Mouse (Mus musculus): ENCODE measurements around the gene 4933425L06Rik. TPM values are rescaled to one million over a fixed set of nuclear protein-coding genes. Genes with fewer than 3 reads are reported as not detected.

Gene 4933425L06Rik
- total and polyA plus RNA-seq, 3 experiments = 0.22 TPM; not detected in 2

- no peak for DNase-seq (ENCODE audit: low spot score)
- ATAC-seq (ENCODE audit: extremely low read depth, insufficient number of reproducible peaks, low FRiP score, poor library complexity, severe bottlenecking) = peak; percentile 22
- H3K4me3 ChIP-seq (ENCODE audit: low read depth, low read length) = no peak overlapping the region
- peaks cover 16% of the 10 kb centered on the region for H3K4me1 ChIP-seq (ENCODE audit: insufficient read depth, low read depth, low read length)
- H3K9me3 ChIP-seq (replicated peaks) = no peaks in the 10 kb centered on the region
- peaks cover 7% of the 10 kb centered on the region; the same call in 1 of the 2 replicates for H3K27me3 ChIP-seq (ENCODE audit: insufficient read depth, low read length)
- TF ChIP-seq POLR2AphosphoS5 (IDR thresholded peaks at IDR 0.05; ENCODE audit: insufficient replicate concordance, low read depth, low read length) (no peak), GATA1 (IDR thresholded peaks at IDR 0.05; ENCODE audit: borderline replicate concordance, low read length) (no peak), CTCF (IDR thresholded peaks at IDR 0.05; ENCODE audit: low read depth, low read length) (no peak), TAL1 (conservative IDR thresholded peaks at IDR 0.05; ENCODE audit: low read depth, low read length) (no peak), GATA2 (IDR thresholded peaks at IDR 0.05; ENCODE audit: borderline replicate concordance, low read depth, low read length) (no peak)
- H3K36me3 ChIP-seq (replicated peaks) = no peaks in the 10 kb centered on the region
Measured at GRCm38 (mm10) chr13:105066890-105067845, 14.8 kb upstream of the 4933425L06Rik start.

GRCm38 (mm10) chr13:105089276-105089675 lies 7.4 kb downstream of the 4933425L06Rik start:
- H3K36me3 ChIP-seq (replicated peaks) = no peaks in the 10 kb centered on the region
- TF ChIP-seq GATA2 (IDR thresholded peaks at IDR 0.05; ENCODE audit: borderline replicate concordance, low read depth, low read length) (no peak), POLR2AphosphoS5 (IDR thresholded peaks at IDR 0.05; ENCODE audit: insufficient replicate concordance, low read depth, low read length) (no peak), CTCF (IDR thresholded peaks at IDR 0.05; ENCODE audit: low read depth, low read length) (no peak), TAL1 (conservative IDR thresholded peaks at IDR 0.05; ENCODE audit: low read depth, low read length) (no peak), GATA1 (IDR thresholded peaks at IDR 0.05; ENCODE audit: borderline replicate concordance, low read length) (no peak)
- no peaks in the 10 kb centered on the region for H3K27me3 ChIP-seq (ENCODE audit: insufficient read depth, low read length)
- DNase-seq (ENCODE audit: low spot score) (no peak), ATAC-seq (ENCODE audit: extremely low read depth, insufficient number of reproducible peaks, low FRiP score, poor library complexity, severe bottlenecking) (no peak)
- no peaks in the 10 kb centered on the region for H3K9me3 ChIP-seq (replicated peaks)
- H3K4me1 ChIP-seq (ENCODE audit: insufficient read depth, low read depth, low read length) = peaks cover 7% of the 10 kb centered on the region
- no peak overlapping the region for H3K4me3 ChIP-seq (ENCODE audit: low read depth, low read length)

GRCm38 (mm10) chr13:105096316-105096715 lies 14.4 kb downstream of the 4933425L06Rik start:
- Histone ChIP-seq H3K4me3 (ENCODE audit: low read depth, low read length) (no peak overlapping the region), H3K9me3 (replicated peaks) (no peaks in the 10 kb centered on the region), H3K27me3 (ENCODE audit: insufficient read depth, low read length) (no peaks in the 10 kb centered on the region), H3K36me3 (replicated peaks) (no peaks in the 10 kb centered on the region), H3K4me1 (ENCODE audit: insufficient read depth, low read depth, low read length) (peaks cover 11% of the 10 kb centered on the region)
- TF ChIP-seq TAL1 (conservative IDR thresholded peaks at IDR 0.05; ENCODE audit: low read depth, low read length) = no peak
- TF ChIP-seq CTCF (IDR thresholded peaks at IDR 0.05; ENCODE audit: low read depth, low read length) = no peak
- no peak for TF ChIP-seq GATA1 (IDR thresholded peaks at IDR 0.05; ENCODE audit: borderline replicate concordance, low read length)
- no peak for TF ChIP-seq POLR2AphosphoS5 (IDR thresholded peaks at IDR 0.05; ENCODE audit: insufficient replicate concordance, low read depth, low read length)
- no peak for TF ChIP-seq GATA2 (IDR thresholded peaks at IDR 0.05; ENCODE audit: borderline replicate concordance, low read depth, low read length)
- ATAC-seq (ENCODE audit: extremely low read depth, insufficient number of reproducible peaks, low FRiP score, poor library complexity, severe bottlenecking) (no peak), DNase-seq (ENCODE audit: low spot score) (no peak)

GRCm38 (mm10) chr13:105100705-105101104 lies 18.8 kb downstream of the 4933425L06Rik start:
- Histone ChIP-seq H3K36me3 (replicated peaks) (no peaks in the 10 kb centered on the region), H3K4me3 (ENCODE audit: low read depth, low read length) (no peak overlapping the region), H3K9me3 (replicated peaks) (no peaks in the 10 kb centered on the region), H3K27me3 (ENCODE audit: insufficient read depth, low read length) (no peaks in the 10 kb centered on the region), H3K4me1 (ENCODE audit: insufficient read depth, low read depth, low read length) (peaks cover 21% of the 10 kb centered on the region)
- no peak for ATAC-seq (ENCODE audit: extremely low read depth, insufficient number of reproducible peaks, low FRiP score, poor library complexity, severe bottlenecking)
- no peak for DNase-seq (ENCODE audit: low spot score)
- TF ChIP-seq GATA2 (IDR thresholded peaks at IDR 0.05; ENCODE audit: borderline replicate concordance, low read depth, low read length) = no peak
- TF ChIP-seq GATA1 (IDR thresholded peaks at IDR 0.05; ENCODE audit: borderline replicate concordance, low read length) = no peak
- no peak for TF ChIP-seq TAL1 (conservative IDR thresholded peaks at IDR 0.05; ENCODE audit: low read depth, low read length)
- TF ChIP-seq POLR2AphosphoS5 (IDR thresholded peaks at IDR 0.05; ENCODE audit: insufficient replicate concordance, low read depth, low read length) = no peak
- TF ChIP-seq CTCF (IDR thresholded peaks at IDR 0.05; ENCODE audit: low read depth, low read length) = no peak

- peaks cover 25% of the 10 kb centered on the region for H3K4me1 ChIP-seq (ENCODE audit: insufficient read depth, low read depth, low read length)
- no peaks in the 10 kb centered on the region for H3K9me3 ChIP-seq (replicated peaks)
- no peak for TF ChIP-seq CTCF (IDR thresholded peaks at IDR 0.05; ENCODE audit: low read depth, low read length)
- TF ChIP-seq GATA1 (IDR thresholded peaks at IDR 0.05; ENCODE audit: borderline replicate concordance, low read length) = no peak
- no peak for TF ChIP-seq TAL1 (conservative IDR thresholded peaks at IDR 0.05; ENCODE audit: low read depth, low read length)
- no peak for TF ChIP-seq POLR2AphosphoS5 (IDR thresholded peaks at IDR 0.05; ENCODE audit: insufficient replicate concordance, low read depth, low read length)
- no peak for TF ChIP-seq GATA2 (IDR thresholded peaks at IDR 0.05; ENCODE audit: borderline replicate concordance, low read depth, low read length)
- H3K27me3 ChIP-seq (ENCODE audit: insufficient read depth, low read length) = no peaks in the 10 kb centered on the region
- ATAC-seq (ENCODE audit: extremely low read depth, insufficient number of reproducible peaks, low FRiP score, poor library complexity, severe bottlenecking) = no peak
- H3K4me3 ChIP-seq (ENCODE audit: low read depth, low read length) = no peak overlapping the region
- no peak for DNase-seq (ENCODE audit: low spot score)
- H3K36me3 ChIP-seq (replicated peaks) = no peaks in the 10 kb centered on the region
Measured at GRCm38 (mm10) chr13:105104385-105104784, 22.5 kb downstream of the 4933425L06Rik start.

- TF ChIP-seq POLR2AphosphoS5 (IDR thresholded peaks at IDR 0.05; ENCODE audit: insufficient replicate concordance, low read depth, low read length) (no peak), GATA1 (IDR thresholded peaks at IDR 0.05; ENCODE audit: borderline replicate concordance, low read length) (no peak), CTCF (IDR thresholded peaks at IDR 0.05; ENCODE audit: low read depth, low read length) (no peak)
- no peaks in the 10 kb centered on the region for H3K27me3 ChIP-seq (ENCODE audit: insufficient read depth, low read length)
- H3K4me3 ChIP-seq (ENCODE audit: low read depth, low read length) = no peak overlapping the region; the same call in 1 of the 2 replicates
- no peaks in the 10 kb centered on the region for H3K36me3 ChIP-seq (replicated peaks)
- peak; percentile 14 for DNase-seq (ENCODE audit: low spot score)
- H3K9me3 ChIP-seq (replicated peaks) = no peaks in the 10 kb centered on the region
- H3K4me1 ChIP-seq (ENCODE audit: insufficient read depth, low read depth, low read length) = peaks cover 24% of the 10 kb centered on the region
- ATAC-seq (ENCODE audit: extremely low read depth, insufficient number of reproducible peaks, low FRiP score, poor library complexity, severe bottlenecking) = peak; percentile 70
Measured at GRCm38 (mm10) chr13:105111599-105111998, 29.7 kb downstream of the 4933425L06Rik start.
